Mouse (Mus musculus) heart, adult 2 months (tissue): ENCODE results near the gene Cbx7. TPM values are rescaled to one million over a fixed set of nuclear protein-coding genes. Genes with fewer than 3 reads are reported as not detected.

Source experiments
- DNase-seq, 2 experiments: peaks; one replicate each; pipeline ENCODE4 v3.0.0; 2021
- H3K27ac ChIP-seq: fragments of 200-600 bp; 2 replicates; pipeline ENCODE4 v1.8.1; 2022
- H3K27me3 ChIP-seq: fragments of 200-500 bp; 2 replicates; pipeline ENCODE4 v1.6.1; 2012; ENCODE audit warnings: mild to moderate bottlenecking, low read length, inconsistent platforms, mixed read lengths; ENCODE audit not compliant: control insufficient read depth, insufficient read depth
- H3K36me3 ChIP-seq: fragments of 200-500 bp; 2 replicates; pipeline ENCODE4 v1.6.1; 2012; ENCODE audit warnings: low read length, inconsistent platforms; ENCODE audit not compliant: control insufficient read depth, insufficient read depth
- H3K4me1 ChIP-seq: fragments of 200-500 bp; 2 replicates; pipeline ENCODE4 v1.6.1; 2011; ENCODE audit warnings: low read length; ENCODE audit not compliant: control insufficient read depth, insufficient read depth
- H3K4me3 ChIP-seq: fragments of 200-600 bp; 2 replicates; pipeline ENCODE4 v1.8.1; 2022
- H3K79me2 ChIP-seq: fragments of 200-500 bp; replicated peaks from 2 replicates; pipeline ENCODE4 v1.6.1; 2012; ENCODE audit warnings: mild to moderate bottlenecking, inconsistent platforms, low read length, moderate library complexity, mixed read lengths; ENCODE audit not compliant: control insufficient read depth, insufficient read depth
- H3K9ac ChIP-seq: fragments of 200-500 bp; 2 replicates; pipeline ENCODE4 v1.6.1; 2012; ENCODE audit warnings: low read depth, mild to moderate bottlenecking, control low read depth, inconsistent platforms, low read length, mixed read lengths
- CTCF ChIP-seq: fragments of 200-600 bp; IDR thresholded peaks from 2 replicates; pipeline ENCODE4 v1.8.1; 2022; ENCODE audit warnings: antibody characterized with exemption, mild to moderate bottlenecking, moderate library complexity
- EP300 ChIP-seq: fragments of 200-500 bp; IDR thresholded peaks from 2 replicates; pipeline ENCODE4 v1.6.1; 2011; ENCODE audit warnings: low read depth, low read length, control low read depth; ENCODE audit not compliant: insufficient read depth
- POLR2A ChIP-seq: fragments of 200-500 bp; IDR thresholded peaks from 2 replicates; pipeline ENCODE4 v1.6.1; 2011; ENCODE audit warnings: mild to moderate bottlenecking, low read depth, low read length, control low read depth; ENCODE audit not compliant: insufficient read depth
- WGBS: fragments of 180-500 bp; shearing (Covaris S2); methylation state at CpG from one replicate; pipeline ENCODE4 v1.1.7; 2018; 5-methylcytosine and 5-hydroxymethylcytosine counted together
- intact Hi-C: fragments of 180-260 bp; cut with DNase I; formaldehyde crosslinking; loops from one replicate; pipeline ENCODE4 v1.15.1; 2025
- polyA plus RNA-seq: library from polyadenylated mRNA; depleted of rRNA; stranded (reverse); fragments of >200 nt; gene quantifications from 2 replicates; pipeline ENCODE4 v1.2.3, GENCODE M21; 2012
- total RNA-seq, 2 experiments: library from RNA; stranded (reverse); gene quantifications; 2 replicates each; pipeline ENCODE4 v1.2.3; 2021

The Cbx7 gene
- total and polyA plus RNA-seq, 3 experiments, result 18.9 to 21.7 (median 21.4) TPM

GRCm38 (mm10) chr15:79933052-79933669 lies 37.8 kb downstream of the Cbx7 start:
- Histone ChIP-seq H3K36me3 (no peaks in the 10 kb centered on the region), H3K4me3 (peak overlapping the region; percentile 78), H3K27me3 (peaks cover 1% of the 10 kb centered on the region; the same call in 1 of the 2 replicates), H3K79me2 (no peaks in the 10 kb centered on the region), H3K9ac (no peak overlapping the region), H3K4me1 (peaks cover 4% of the 10 kb centered on the region), H3K27ac (peak overlapping the region; percentile 85)
- DNase-seq, result no peak
- intact Hi-C loops, result loop anchor here (5.0 kb wide), 1 partner anchor 101 kb away; the partner anchor contains the start of genes Cbx6 and Npcd
- whole genome bisulfite sequencing, result 13% methylated on average over 22 of the region's 22 CpGs
- TF ChIP-seq CTCF (no peak), EP300 (no peak), POLR2A (no peak)

- H3K27me3 ChIP-seq, result peaks cover 1% of the 10 kb centered on the region; the same call in 1 of the 2 replicates
- peak overlapping the region; percentile 93 for H3K9ac ChIP-seq
These were observed 38.5 kb downstream of the Cbx7 start for GRCm38 (mm10) chr15:79932323-79932987.

GRCm38 (mm10) chr15:79931496-79932141 lies 39.3 kb downstream of the Cbx7 start:
- intact Hi-C loops, result loop anchor here (5.0 kb wide), 1 partner anchor 99 kb away; the partner anchor contains the start of genes Cbx6 and Npcd
- Histone ChIP-seq H3K79me2 (no peaks in the 10 kb centered on the region), H3K4me1 (peaks cover 8% of the 10 kb centered on the region), H3K4me3 (peak overlapping the region; percentile 78), H3K36me3 (no peaks in the 10 kb centered on the region), H3K27me3 (peaks cover 1% of the 10 kb centered on the region; the same call in 1 of the 2 replicates), H3K27ac (peak overlapping the region; percentile 85), H3K9ac (peak overlapping the region; percentile 93; the same call in 1 of the 2 replicates)
- TF ChIP-seq POLR2A, result no peak
- TF ChIP-seq CTCF, result no peak
- TF ChIP-seq EP300, result no peak
- DNase-seq, result no peak
- 46% methylated on average over 13 of the region's 13 CpGs for WGBS

More at GRCm38 (mm10) chr15:79932323-79932987, 38.5 kb downstream of the Cbx7 start:
- DNase-seq, result peak; percentile 95 to 96
- WGBS, result 1% methylated on average over 62 of the region's 62 CpGs
- Histone ChIP-seq H3K27ac (peak overlapping the region; percentile 85), H3K4me1 (peaks cover 6% of the 10 kb centered on the region), H3K36me3 (no peaks in the 10 kb centered on the region), H3K79me2 (no peaks in the 10 kb centered on the region), H3K4me3 (peak overlapping the region; percentile 78)
- intact Hi-C loops, result loop anchor here (5.0 kb wide), 1 partner anchor 100 kb away; the partner anchor contains the start of genes Cbx6 and Npcd
- no peak for TF ChIP-seq POLR2A
- TF ChIP-seq CTCF, result peak; percentile 47

GRCm38 (mm10) chr15:79929734-79930133 lies 41.2 kb downstream of the Cbx7 start:
- Histone ChIP-seq H3K79me2 (no peaks in the 10 kb centered on the region), H3K27ac (no peak overlapping the region), H3K4me1 (peaks cover 8% of the 10 kb centered on the region), H3K27me3 (no peaks in the 10 kb centered on the region; the same call in 1 of the 2 replicates), H3K9ac (no peak overlapping the region), H3K4me3 (no peak overlapping the region), H3K36me3 (no peaks in the 10 kb centered on the region)
- TF ChIP-seq CTCF (no peak), POLR2A (no peak), EP300 (no peak)
- no peak for DNase-seq
- intact Hi-C loops, result loop anchor here (5.0 kb wide), 1 partner anchor 97 kb away; the partner anchor contains the start of genes Cbx6 and Npcd
- 85% methylated on average over 3 of the region's 3 CpGs for WGBS

- intact Hi-C loops, result no loop called here
- no peak for TF ChIP-seq POLR2A
- Histone ChIP-seq H3K79me2 (no peaks in the 10 kb centered on the region), H3K36me3 (no peaks in the 10 kb centered on the region), H3K27ac (peak overlapping the region; percentile 98; the same call in 1 of the 2 replicates), H3K9ac (no peak overlapping the region), H3K4me1 (peaks cover 8% of the 10 kb centered on the region), H3K27me3 (no peaks in the 10 kb centered on the region), H3K4me3 (no peak overlapping the region)
- 91% methylated on average over 2 of the region's 2 CpGs for WGBS
- DNase-seq, result no peak
These were observed 42.2 kb downstream of the Cbx7 start for GRCm38 (mm10) chr15:79928736-79929135.
